Mouse (Mus musculus) urinary bladder, postnatal 36 days (tissue): ENCODE measurements at regions not wholly inside any gene's neighbourhood (a gene's known extent, or its start where the extent isn't known, plus 50 kb on each side); places are given as distances from the start of the nearest gene placed in this dataset.

Experiments
- DNase-seq, 2 experiments: peaks; one replicate each; pipeline ENCODE4 v3.0.0; 2022; ENCODE audit warnings: low spot score in 2 of 2, mixed read lengths in 1 of 2

DNA sequence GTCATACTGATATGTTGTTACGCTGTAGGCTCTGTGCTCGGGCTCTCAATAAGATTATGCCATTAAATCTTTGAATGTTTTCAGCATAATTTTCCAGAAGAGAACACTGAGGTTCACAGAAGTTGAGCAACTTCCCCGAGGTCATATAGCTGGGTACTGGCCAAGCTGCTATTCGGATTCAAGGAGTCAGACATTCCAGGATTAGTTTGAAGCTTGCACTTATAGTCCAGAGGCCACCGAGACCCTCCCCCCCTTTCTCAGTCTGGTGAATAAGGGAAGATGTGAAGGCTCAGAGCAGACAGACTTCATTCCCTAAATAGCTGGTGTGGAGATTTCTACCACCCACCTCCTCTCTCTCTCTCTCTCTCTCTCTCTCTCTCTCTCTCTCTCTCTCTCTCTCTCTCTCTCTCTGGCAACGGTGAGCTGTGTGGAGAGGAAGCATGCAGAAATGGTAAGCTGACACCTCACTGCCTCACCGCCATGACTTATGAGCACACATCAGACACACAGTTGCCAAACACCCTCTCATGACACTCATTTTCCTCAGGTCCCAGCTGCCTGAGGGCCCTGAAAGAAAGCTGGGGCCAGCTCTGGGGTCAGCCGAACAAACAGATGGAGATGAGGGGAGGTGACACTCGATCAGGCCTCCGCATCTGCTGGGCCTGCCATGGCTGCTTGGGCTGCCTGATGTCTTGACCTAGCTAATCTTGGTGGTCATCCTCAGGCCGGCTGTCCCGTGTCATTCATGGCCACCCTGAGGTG is 107.0 kb upstream of the Pdzrn3 start:
- no peak for DNase-seq

DNA sequence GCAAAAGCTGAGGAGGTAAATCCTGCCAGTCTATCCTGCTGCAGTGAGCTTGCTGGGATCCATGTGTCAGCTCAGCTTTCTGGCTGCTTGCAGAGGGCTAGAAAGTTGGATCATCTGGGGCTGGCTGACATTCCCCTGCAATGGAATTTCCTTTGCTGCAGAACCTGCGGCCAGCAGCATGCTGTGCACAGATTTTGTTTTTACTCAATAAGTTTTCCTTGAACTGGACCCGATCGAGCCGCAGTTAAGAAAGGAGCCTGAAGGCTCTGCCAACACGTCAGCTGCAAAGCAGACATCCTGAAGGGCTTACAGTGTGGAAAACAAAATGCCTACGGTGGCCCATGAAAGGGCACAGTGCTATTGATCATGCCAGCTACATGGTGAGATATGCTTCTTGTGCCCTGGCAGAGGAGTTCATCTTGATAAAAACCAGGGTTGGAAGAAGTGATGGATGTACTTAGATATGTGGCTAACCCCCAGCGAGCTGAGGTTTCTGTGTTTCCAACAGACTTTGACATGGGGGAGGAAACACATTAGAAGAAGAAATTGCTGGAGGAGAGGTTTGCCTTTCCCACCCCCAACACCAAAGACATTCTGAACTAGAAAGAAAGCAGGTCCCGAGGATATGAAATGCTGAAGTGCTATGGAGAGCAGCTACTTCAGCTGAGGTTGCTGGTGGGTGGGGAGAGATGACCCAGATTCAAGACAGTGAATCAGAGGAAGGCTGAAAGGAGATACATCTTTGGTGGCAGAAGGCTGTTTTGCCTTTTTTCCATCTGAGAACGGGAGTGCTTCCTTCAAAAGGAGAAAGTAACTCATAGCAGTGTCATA is 105.2 kb upstream of the Pdzrn3 start:
- peak; percentile 6 to 11 for DNase-seq

DNA sequence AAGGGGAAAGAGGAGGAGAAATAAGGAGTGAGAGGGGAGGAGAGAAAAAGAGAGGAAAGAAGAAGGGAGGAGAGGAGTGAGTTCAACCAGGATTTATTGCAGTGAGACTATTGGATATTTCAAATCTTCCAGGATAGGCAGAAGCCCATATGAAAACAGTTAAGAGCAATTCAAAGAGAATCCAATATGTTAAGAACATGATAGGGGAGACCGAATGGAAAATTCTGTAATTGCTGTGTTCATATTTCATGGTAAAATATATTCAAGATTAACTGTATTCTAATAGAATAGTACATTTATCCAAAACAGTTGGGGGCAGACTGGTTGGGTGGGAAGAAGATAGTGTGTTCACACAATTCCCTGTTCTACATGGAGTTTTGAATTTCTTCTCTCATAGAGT is 96.3 kb upstream of the Pdzrn3 start:
- no peak for DNase-seq

DNA sequence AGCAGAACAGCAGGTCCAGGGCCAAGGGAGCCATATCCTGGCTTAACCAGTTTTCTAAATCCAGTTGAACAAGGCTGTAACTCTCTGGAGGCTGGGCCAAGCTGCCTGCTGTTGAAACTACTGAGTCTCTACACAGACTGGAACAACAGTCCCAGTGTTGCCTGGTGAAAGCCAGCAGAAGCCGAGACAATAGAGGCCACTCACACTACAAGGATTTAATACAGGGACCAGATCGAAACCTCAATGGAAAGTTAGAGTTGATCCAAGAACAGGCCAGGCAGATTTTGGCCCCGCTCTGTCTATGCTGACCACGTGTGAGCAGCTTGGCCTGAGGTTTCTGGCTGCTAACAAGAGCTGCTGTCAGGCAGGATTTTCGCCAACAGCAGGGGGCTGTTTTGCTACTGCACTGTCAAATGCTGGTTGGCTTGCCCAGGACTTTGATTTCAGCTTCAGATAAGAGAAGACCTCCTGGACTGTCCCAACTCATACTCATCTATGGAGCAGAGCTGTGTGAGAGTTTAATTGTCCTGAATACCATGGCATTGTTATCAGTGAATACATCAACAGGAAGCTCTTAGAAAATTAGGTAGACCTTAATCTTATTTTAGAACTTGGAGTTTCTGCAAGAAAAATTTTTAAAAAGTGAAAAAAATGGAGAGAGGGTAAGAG is 95.7 kb upstream of the Pdzrn3 start:
- DNase-seq = peak; percentile 28 to 43

DNA sequence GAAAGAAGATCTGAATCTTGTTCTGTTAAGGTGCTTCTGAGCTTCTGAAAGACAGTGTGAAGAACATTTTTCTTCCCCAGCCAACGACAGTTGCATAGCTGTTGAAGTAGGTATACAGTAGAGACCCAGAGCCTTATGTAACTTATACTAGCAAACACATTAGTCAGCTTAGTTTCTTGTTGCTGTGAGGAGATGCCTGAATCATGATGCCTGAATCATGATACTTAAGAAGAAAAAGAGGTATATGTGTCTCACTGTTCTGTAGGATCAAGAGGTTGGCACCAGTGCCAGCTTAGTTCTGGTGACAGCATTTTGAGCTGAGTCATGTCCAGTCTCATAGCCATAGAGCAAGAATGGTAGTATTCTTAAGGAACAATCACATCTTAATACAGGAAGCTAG is 87.2 kb upstream of the Pdzrn3 start:
- DNase-seq = no peak

DNA sequence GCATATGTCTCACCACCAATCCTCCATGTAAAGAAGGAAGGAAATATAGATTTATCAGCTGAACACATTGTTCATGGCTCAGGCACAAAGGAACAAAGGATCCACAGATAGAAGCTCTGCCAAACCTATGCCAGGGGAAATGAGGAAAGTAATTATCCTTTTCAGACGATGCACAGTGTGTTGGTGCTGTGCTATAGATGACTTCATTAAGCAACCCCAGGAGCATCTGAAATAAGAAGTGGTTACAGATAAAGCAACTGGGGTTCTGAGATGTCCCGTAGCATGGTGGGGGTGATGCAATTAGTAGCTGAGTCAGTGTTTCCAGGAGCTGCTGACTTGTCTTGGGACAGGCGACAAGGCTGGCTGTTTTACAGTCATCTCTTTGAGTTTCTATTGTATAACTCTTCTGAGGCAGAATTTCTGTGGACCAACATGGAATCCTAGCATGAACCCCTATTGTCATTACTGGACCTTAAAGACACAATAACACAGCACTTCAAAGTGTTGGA is 86.2 kb upstream of the Pdzrn3 start:
- DNase-seq = no peak

DNA sequence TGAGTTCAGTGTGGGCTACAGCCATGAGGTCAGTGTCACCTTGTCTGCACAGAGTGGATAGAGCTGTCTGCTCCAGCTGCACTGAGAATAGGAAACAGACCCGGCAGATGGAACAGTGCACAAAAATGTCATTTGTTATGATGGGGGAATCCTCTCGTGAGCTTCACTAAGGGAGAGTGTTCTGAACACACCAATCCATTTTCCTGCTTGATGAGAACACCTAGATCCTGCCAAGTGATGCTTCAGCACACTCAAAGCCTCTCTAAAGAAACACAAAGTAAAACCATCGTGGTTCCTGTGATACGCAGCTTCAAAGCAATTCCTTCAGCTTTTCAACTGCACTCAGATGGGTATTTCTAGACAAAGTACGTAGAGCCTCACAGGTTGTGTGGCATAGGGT is 69.0 kb upstream of the Pdzrn3 start:
- DNase-seq = no peak

DNA sequence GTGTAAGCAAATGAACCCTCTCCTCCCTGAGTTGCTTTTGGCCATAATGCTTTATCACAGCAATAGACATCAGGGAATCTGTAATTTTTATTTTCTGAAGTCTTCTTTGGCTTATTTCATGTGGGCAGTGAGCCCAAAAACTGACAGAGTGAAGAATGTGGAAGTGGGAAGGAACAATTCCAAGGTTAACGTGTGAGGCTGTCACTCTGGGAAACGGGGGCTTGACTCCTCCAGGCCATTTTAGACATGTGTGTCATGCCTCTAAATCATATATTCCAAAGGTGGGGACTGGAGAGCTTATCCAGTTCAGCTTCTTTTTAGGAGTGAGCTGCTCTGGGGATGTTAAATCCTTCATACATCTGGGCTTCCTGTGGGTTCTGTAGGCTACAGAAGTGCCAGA is 68.6 kb upstream of the Pdzrn3 start:
- no peak for DNase-seq

DNA sequence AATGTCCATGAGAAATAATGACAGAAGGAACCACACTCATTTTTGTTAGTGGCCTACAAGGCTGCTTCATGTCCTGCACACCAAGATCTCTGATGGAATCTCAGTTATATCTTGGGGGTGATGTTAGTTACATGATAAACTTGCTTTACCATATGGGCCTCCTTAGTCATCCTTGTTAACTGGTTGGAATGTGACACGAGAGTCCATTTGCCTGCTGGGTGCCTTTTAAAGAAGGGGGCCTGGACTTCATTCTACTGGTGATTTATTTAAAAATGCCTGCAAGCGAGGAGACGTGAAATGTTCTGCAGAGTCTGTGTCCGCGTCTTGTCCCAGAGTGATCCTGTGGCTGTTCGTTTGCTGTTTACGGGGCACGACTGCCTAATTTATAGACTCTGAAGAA is 55.1 kb upstream of the Pdzrn3 start:
- DNase-seq = no peak

DNA sequence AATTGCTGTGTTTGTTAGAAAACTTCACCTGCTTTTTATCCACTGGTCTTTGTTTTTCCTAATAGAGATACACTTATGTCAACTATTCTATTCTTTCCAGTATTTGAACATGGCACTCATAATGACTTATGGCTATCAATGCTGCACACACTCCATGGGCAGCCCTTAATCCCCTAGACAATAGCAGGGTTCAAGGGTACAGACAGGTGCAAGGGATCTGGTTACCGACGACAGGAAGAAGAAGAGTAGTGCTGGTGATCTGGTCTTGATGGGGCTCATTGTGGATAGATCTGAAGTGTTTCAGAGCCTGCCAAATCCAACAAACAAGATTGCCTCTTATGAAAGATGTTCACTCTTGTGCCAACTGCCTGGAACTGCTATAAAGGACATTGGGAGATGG is 51.9 kb upstream of the Pdzrn3 start:
- no peak for DNase-seq
